Mouse (Mus musculus) MN1 (cell line): ENCODE data around the gene Glg1.
"Not testable (repeated sequence)": the region's sequence is repeated elsewhere in the genome, so short reads cannot be mapped to it uniquely, and the experiment has no call there.

Experiments
- DNase-seq: peaks from one replicate; pipeline ENCODE4 v3.0.0-alpha.2; 2016; ENCODE audit warnings: low spot score

Gene Glg1

GRCm38 (mm10) chr8:111252487-111253112 is 6.4 kb downstream of the Glg1 start:
- no peak for DNase-seq

- no peak for DNase-seq
These were observed 8.9 kb downstream of the Glg1 start for GRCm38 (mm10) chr8:111250111-111250510.

GRCm38 (mm10) chr8:111248136-111248535 is 10.9 kb downstream of the Glg1 start:
- DNase-seq = no peak

- not testable (repeated sequence) for DNase-seq
These were observed 12.2 kb downstream of the Glg1 start for GRCm38 (mm10) chr8:111246864-111247263.

- peak; percentile 33 for DNase-seq
These were observed 12.7 kb downstream of the Glg1 start for GRCm38 (mm10) chr8:111246287-111246830.

- no peak for DNase-seq
These were observed 21.7 kb downstream of the Glg1 start for GRCm38 (mm10) chr8:111237301-111237700.

- no peak for DNase-seq
These were observed 25.3 kb downstream of the Glg1 start for GRCm38 (mm10) chr8:111233730-111234129.

- DNase-seq = peak; percentile 22
These were observed 34.9 kb downstream of the Glg1 start for GRCm38 (mm10) chr8:111224153-111224552.

- peak; percentile 59 for DNase-seq
These were observed 40.9 kb downstream of the Glg1 start for GRCm38 (mm10) chr8:111218107-111218506.

GRCm38 (mm10) chr8:111213406-111213805 is 45.6 kb downstream of the Glg1 start:
- no peak for DNase-seq

- no peak for DNase-seq
These were observed 47.8 kb downstream of the Glg1 start for GRCm38 (mm10) chr8:111211180-111211579.

- peak; percentile 36 for DNase-seq
These were observed 49.1 kb downstream of the Glg1 start for GRCm38 (mm10) chr8:111209874-111210273.

- no peak for DNase-seq
These were observed 52.7 kb downstream of the Glg1 start for GRCm38 (mm10) chr8:111206321-111206720.

GRCm38 (mm10) chr8:111205033-111205432 is 54.0 kb downstream of the Glg1 start:
- DNase-seq = no peak

- DNase-seq = no peak
These were observed 55.7 kb downstream of the Glg1 start for GRCm38 (mm10) chr8:111203341-111203740.

- DNase-seq = no peak
These were observed 61.0 kb downstream of the Glg1 start for GRCm38 (mm10) chr8:111197966-111198365.

- no peak for DNase-seq
These were observed 62.8 kb downstream of the Glg1 start for GRCm38 (mm10) chr8:111196181-111196580.

- DNase-seq = no peak
These were observed 70.3 kb downstream of the Glg1 start for GRCm38 (mm10) chr8:111188594-111189211.

- DNase-seq = no peak
These were observed 71.5 kb downstream of the Glg1 start for GRCm38 (mm10) chr8:111187470-111187869.

- DNase-seq = peak; percentile 84
These were observed 73.5 kb downstream of the Glg1 start for GRCm38 (mm10) chr8:111185472-111185947.

- DNase-seq = no peak
These were observed 87.4 kb downstream of the Glg1 start for GRCm38 (mm10) chr8:111171661-111172060.

GRCm38 (mm10) chr8:111157617-111158016 is 101.4 kb downstream of the Glg1 start:
- DNase-seq = no peak

- DNase-seq = no peak
These were observed 103.1 kb downstream of the Glg1 start for GRCm38 (mm10) chr8:111155721-111156436.
